Mouse (Mus musculus) testis, adult 2 months (tissue): ENCODE measurements around the gene Cdc42se1.

Source experiments
- CTCF ChIP-seq: fragments of 200-500 bp; IDR thresholded peaks from 2 replicates; pipeline ENCODE4 v1.5.1; 2012; ENCODE audit warnings: low read depth, mild to moderate bottlenecking, inconsistent platforms, low read length, moderate library complexity; ENCODE audit not compliant: control insufficient read depth, insufficient read depth, insufficient replicate concordance
- POLR2A ChIP-seq: fragments of 200-500 bp; IDR thresholded peaks from 2 replicates; pipeline ENCODE4 v1.6.1; 2012; ENCODE audit warnings: low read depth, mild to moderate bottlenecking, inconsistent platforms, low read length, moderate library complexity; ENCODE audit not compliant: control insufficient read depth

GRCm38 (mm10) chr3:95247660-95248336 lies 19.3 kb downstream of the Cdc42se1 start:
- TF ChIP-seq CTCF: no peak
- no peak for TF ChIP-seq POLR2A
